Mouse (Mus musculus) erythroblast, embryonic 14.5 days (primary cell): Measurements from ENCODE around the gene Rnf5.

Experiments used
- GATA1 ChIP-seq: IDR thresholded peaks from 2 replicates; pipeline ENCODE4 v1.6.1; 2012; ENCODE audit warnings: low read length, inconsistent platforms, mixed read lengths
- TAL1 ChIP-seq: IDR thresholded peaks from 3 replicates; pipeline ENCODE4 v1.6.1; 2012; ENCODE audit warnings: low read length, inconsistent platforms, mixed read lengths

- TF ChIP-seq GATA1 (no peak), TAL1 (no peak)
Observed at GRCm38 (mm10) chr17:34627943-34628643, 24.6 kb upstream of the Rnf5 start, which contains the start of gene Ppt2.
